Mouse (Mus musculus) bone marrow macrophage, adult 2 months (primary cell): Measurements from ENCODE around the gene Vma21-ps. TPM values are rescaled to one million over a fixed set of nuclear protein-coding genes. Genes with fewer than 3 reads are reported as not detected.
A peak's percentile ranks its signal among the peaks of the same experiment; 100 is the strongest.
"Not testable (repeated sequence)": the region's sequence is repeated elsewhere in the genome, so short reads cannot be mapped to it uniquely, and the experiment has no call there.

Experiments
- H3K27ac ChIP-seq: 2 replicates; pipeline ENCODE4 v1.5.1; 2012; ENCODE audit warnings: low read depth, low read length; ENCODE audit not compliant: insufficient read depth
- H3K4me1 ChIP-seq: 2 replicates; pipeline ENCODE4 v1.6.1; 2012; ENCODE audit warnings: low read length; ENCODE audit not compliant: control insufficient read depth, insufficient read depth
- H3K4me3 ChIP-seq: 2 replicates; pipeline ENCODE4 v1.5.1; 2012; ENCODE audit warnings: mild to moderate bottlenecking, low read length, moderate library complexity; ENCODE audit not compliant: insufficient read depth
- CTCF ChIP-seq: IDR thresholded peaks from 2 replicates; pipeline ENCODE4 v1.5.1; 2012; ENCODE audit warnings: low read depth, mild to moderate bottlenecking, low read length, moderate library complexity
- POLR2A ChIP-seq: IDR thresholded peaks from 2 replicates; pipeline ENCODE4 v1.6.1; 2012; ENCODE audit warnings: mild to moderate bottlenecking, low read depth, low read length, borderline replicate concordance
- polyA plus RNA-seq: library from polyadenylated mRNA; stranded (reverse); fragments of >200 nt; gene quantifications from 2 replicates; pipeline ENCODE4 v1.2.4, GENCODE M21; 2012; ENCODE audit not compliant: missing spikeins, insufficient read depth, insufficient read length

Vma21-ps gene
- polyA plus RNA-seq = not detected in 2 replicates

GRCm38 (mm10) chr4:52497144-52497543 is at the start of gene Vma21-ps:
Vma21-ps (minus strand) TSS chr4:52497244.
- H3K4me3 ChIP-seq, H3K27ac ChIP-seq, H3K4me1 ChIP-seq: not testable (repeated sequence)

DNA sequence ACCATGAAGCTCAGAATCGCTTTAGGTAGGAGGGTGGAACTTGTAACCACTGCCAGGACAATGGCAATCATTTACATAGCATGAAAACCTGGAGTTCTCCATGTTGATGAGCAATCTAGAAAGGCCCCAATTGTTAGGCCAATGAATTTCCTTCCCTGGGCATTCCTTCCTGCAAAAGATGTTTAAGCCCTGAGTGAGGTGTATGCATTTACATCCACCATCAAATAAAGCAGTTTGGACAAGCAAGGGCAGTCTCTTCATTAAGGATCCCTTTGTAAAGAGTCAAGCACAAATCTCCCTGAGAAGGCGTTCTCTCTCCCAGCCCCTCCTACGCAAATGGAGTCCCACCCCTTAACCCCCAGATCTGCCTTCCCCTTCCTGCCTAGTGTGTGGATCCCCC is 46.0 kb upstream of the Vma21-ps start:
- TF ChIP-seq CTCF = no peak
- no peak for TF ChIP-seq POLR2A
- no peak overlapping the region for H3K27ac ChIP-seq
- no peak overlapping the region for H3K4me3 ChIP-seq
- H3K4me1 ChIP-seq = no peaks in the 10 kb centered on the region

DNA sequence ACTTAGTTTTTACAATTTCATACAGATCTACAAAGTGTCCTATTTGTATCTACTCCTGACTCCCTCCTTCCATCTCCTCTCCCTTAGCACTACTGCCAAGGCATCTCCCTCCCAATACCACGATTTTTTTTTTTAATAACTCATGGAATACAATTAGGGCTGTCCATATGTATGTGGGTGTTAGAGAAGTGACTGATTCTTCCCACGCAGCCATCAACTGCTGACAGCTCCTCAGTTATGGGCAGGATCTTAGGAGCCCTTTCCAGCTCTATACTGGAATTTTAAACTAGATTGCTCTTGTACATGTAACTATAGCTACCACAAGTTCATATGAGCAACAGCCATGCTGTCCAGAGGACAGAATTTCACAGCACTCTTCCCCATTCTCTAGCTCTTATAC is 33.6 kb upstream of the Vma21-ps start:
- TF ChIP-seq POLR2A (no peak), CTCF (no peak)
- no peak overlapping the region for H3K4me3 ChIP-seq
- no peak overlapping the region for H3K27ac ChIP-seq
- H3K4me1 ChIP-seq = no peaks in the 10 kb centered on the region

- no peak overlapping the region for H3K4me3 ChIP-seq
- H3K4me1 ChIP-seq = no peaks in the 10 kb centered on the region
- TF ChIP-seq CTCF (no peak), POLR2A (no peak)
- no peak overlapping the region for H3K27ac ChIP-seq
Observed at GRCm38 (mm10) chr4:52526464-52526863, 29.4 kb upstream of the Vma21-ps start.

GRCm38 (mm10) chr4:52519301-52519700 is 22.3 kb upstream of the Vma21-ps start:
- Histone ChIP-seq H3K4me3 (no peak overlapping the region), H3K27ac (no peak overlapping the region), H3K4me1 (no peaks in the 10 kb centered on the region)
- TF ChIP-seq CTCF (no peak), POLR2A (no peak)

- TF ChIP-seq CTCF (no peak), POLR2A (no peak)
- no peak overlapping the region for H3K27ac ChIP-seq
- H3K4me1 ChIP-seq = no peaks in the 10 kb centered on the region
- no peak overlapping the region for H3K4me3 ChIP-seq
Observed at GRCm38 (mm10) chr4:52517580-52517979, 20.5 kb upstream of the Vma21-ps start.

GRCm38 (mm10) chr4:52487486-52487885 is 9.6 kb downstream of the Vma21-ps start:
- no peak overlapping the region for H3K4me3 ChIP-seq
- H3K27ac ChIP-seq = no peak overlapping the region
- no peaks in the 10 kb centered on the region for H3K4me1 ChIP-seq
- TF ChIP-seq CTCF (no peak), POLR2A (no peak)

GRCm38 (mm10) chr4:52473431-52473830 is 23.6 kb downstream of the Vma21-ps start:
- no peak overlapping the region for H3K4me3 ChIP-seq
- no peak for TF ChIP-seq POLR2A
- no peak for TF ChIP-seq CTCF
- no peaks in the 10 kb centered on the region for H3K4me1 ChIP-seq
- no peak overlapping the region for H3K27ac ChIP-seq

DNA sequence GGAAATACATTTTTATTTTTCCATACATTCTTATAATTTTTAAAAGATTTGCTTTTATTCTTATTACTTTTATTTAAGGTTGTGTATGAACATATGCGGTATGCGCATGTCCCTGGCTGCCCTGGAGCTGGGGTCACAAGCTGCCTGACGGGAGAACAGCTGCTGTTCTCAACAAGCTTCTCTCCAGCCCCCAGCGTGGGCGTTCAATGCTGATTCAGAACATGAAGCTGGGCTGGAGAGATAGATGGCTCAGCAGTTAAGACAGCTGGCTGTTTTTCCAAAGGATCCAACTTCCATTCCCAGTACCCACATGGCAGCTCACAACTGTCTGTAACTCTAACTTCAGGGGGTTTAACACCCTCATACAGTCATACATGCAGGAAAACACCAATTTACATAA is 35.7 kb downstream of the Vma21-ps start:
- no peak overlapping the region for H3K27ac ChIP-seq
- no peaks in the 10 kb centered on the region for H3K4me1 ChIP-seq
- TF ChIP-seq CTCF (no peak), POLR2A (no peak)
- no peak overlapping the region for H3K4me3 ChIP-seq

GRCm38 (mm10) chr4:52459726-52460125 is 37.3 kb downstream of the Vma21-ps start:
- Histone ChIP-seq H3K27ac (no peak overlapping the region), H3K4me1 (no peaks in the 10 kb centered on the region), H3K4me3 (no peak overlapping the region)
- TF ChIP-seq POLR2A (no peak), CTCF (peak; percentile 20; the same call in 1 of the 2 replicates)

Other genes starting within 250 kb of the Vma21-ps start
- 33.8 and 34.6 TPM in 2 replicates for gene Smc2, start 58.0 kb downstream of the Vma21-ps start, polyA plus RNA-seq
- not detected in 2 replicates for gene Toporsl, start 99.0 kb upstream of the Vma21-ps start, polyA plus RNA-seq